Mouse (Mus musculus) MEL (cell line): ENCODE measurements around the gene Ccer1. TPM values are rescaled to one million over a fixed set of nuclear protein-coding genes. Genes with fewer than 3 reads are reported as not detected.

Source experiments
- DNase-seq: peaks from one replicate; pipeline ENCODE4 v3.0.0; 2011; ENCODE audit warnings: low read depth, low spot score
- H3K27ac ChIP-seq: 2 replicates; pipeline ENCODE4 v1.5.1; 2012; ENCODE audit warnings: low read depth, mild to moderate bottlenecking, control low read depth, low read length, moderate library complexity; ENCODE audit not compliant: control insufficient read depth
- H3K27me3 ChIP-seq, 2 experiments: fragments of 150-350 bp in 1 of 2; sonication (generic) in 1 of 2; 2 replicates each; pipeline ENCODE4 v1.6.1; 2012; ENCODE audit warnings: low read length in 2 of 2, mild to moderate bottlenecking in 2 of 2, improper control_type of control experiment in 1 of 2, moderate library complexity in 1 of 2; ENCODE audit not compliant: insufficient read depth in 2 of 2, control insufficient read depth in 1 of 2
- H3K36me3 ChIP-seq, 2 experiments: 2 replicates each; pipeline ENCODE4 v1.6.1; 2012 to 2014; ENCODE audit warnings: low read length in 2 of 2, improper control_type of control experiment in 1 of 2, inconsistent platforms in 1 of 2, mild to moderate bottlenecking in 1 of 2; ENCODE audit not compliant: insufficient read depth in 2 of 2, control insufficient read depth in 1 of 2
- H3K4me1 ChIP-seq, 2 experiments: fragments of 150-350 bp in 1 of 2; sonication (generic) in 1 of 2; 2 replicates each; pipeline ENCODE4 v1.6.1; 2012; ENCODE audit warnings: low read length in 2 of 2, improper control_type of control experiment in 1 of 2, mild to moderate bottlenecking in 1 of 2; ENCODE audit not compliant: insufficient read depth in 2 of 2, control insufficient read depth in 1 of 2
- H3K4me3 ChIP-seq, 2 experiments: fragments of 150-350 bp in 1 of 2; sonication (generic) in 1 of 2; 2 replicates each; pipeline ENCODE4 v1.5.1; 2012; ENCODE audit warnings: low read depth in 2 of 2, low read length in 2 of 2, mild to moderate bottlenecking in 2 of 2, moderate library complexity in 2 of 2, control low read depth in 1 of 2, improper control_type of control experiment in 1 of 2; ENCODE audit not compliant: control insufficient read depth in 1 of 2, insufficient read depth in 1 of 2
- H3K79me2 ChIP-seq: 2 replicates; pipeline ENCODE4 v1.6.1; 2012; ENCODE audit warnings: mild to moderate bottlenecking, low read length, moderate library complexity; ENCODE audit not compliant: control insufficient read depth, poor library complexity, insufficient read depth
- H3K9ac ChIP-seq: 2 replicates; pipeline ENCODE4 v1.6.1; 2012; ENCODE audit warnings: low read depth, mild to moderate bottlenecking, control low read depth, low read length, moderate library complexity; ENCODE audit not compliant: control insufficient read depth, poor library complexity, severe bottlenecking
- H3K9me3 ChIP-seq: fragments of 150-350 bp; sonication (generic); replicated peaks from 2 replicates; pipeline ENCODE4 v1.6.1; 2012; ENCODE audit warnings: mild to moderate bottlenecking, low read length, improper control_type of control experiment, moderate library complexity; ENCODE audit not compliant: insufficient read depth
- CHD1 ChIP-seq: IDR thresholded peaks from 2 replicates; pipeline ENCODE4 v1.6.1; 2012; ENCODE audit warnings: low read depth, mild to moderate bottlenecking, inconsistent platforms, low read length, improper control_type of control experiment
- ELF1 ChIP-seq: IDR thresholded peaks from 2 replicates; pipeline ENCODE4 v1.6.1; 2014; ENCODE audit warnings: low read depth, mild to moderate bottlenecking, inconsistent platforms, low read length, improper control_type of control experiment, moderate library complexity
- EP300 ChIP-seq, 2 experiments: IDR thresholded peaks; 2 replicates each; pipeline ENCODE4 v1.6.1; 2011; ENCODE audit warnings: improper control_type of control experiment in 2 of 2, low read length in 2 of 2, low read depth in 1 of 2, mild to moderate bottlenecking in 1 of 2
- GABPA ChIP-seq: IDR thresholded peaks from 2 replicates; pipeline ENCODE4 v1.6.1; 2012; ENCODE audit warnings: low read depth, mild to moderate bottlenecking, inconsistent platforms, low read length, improper control_type of control experiment, moderate library complexity
- GATA1 ChIP-seq: IDR thresholded peaks from 2 replicates; pipeline ENCODE4 v1.6.1; 2011; ENCODE audit warnings: low read depth, low read length, improper control_type of control experiment
- KAT2A ChIP-seq: conservative IDR thresholded peaks from 2 replicates; pipeline ENCODE4 v1.6.1; 2012; ENCODE audit warnings: low read depth, low read length, improper control_type of control experiment, inconsistent platforms
- MAX ChIP-seq: IDR thresholded peaks from 2 replicates; pipeline ENCODE4 v1.6.1; 2011; ENCODE audit warnings: low read length, improper control_type of control experiment
- POLR2AphosphoS2 ChIP-seq: IDR thresholded peaks from 2 replicates; pipeline ENCODE4 v1.6.1; 2011; ENCODE audit warnings: low read length, improper control_type of control experiment
- POLR2AphosphoS5 ChIP-seq: IDR thresholded peaks from 2 replicates; pipeline ENCODE4 v1.6.1; 2012; ENCODE audit warnings: low read depth, borderline replicate concordance, mild to moderate bottlenecking, inconsistent platforms, low read length, moderate library complexity, mixed read lengths
- RCOR1 ChIP-seq: IDR thresholded peaks from 2 replicates; pipeline ENCODE4 v1.6.1; 2012; ENCODE audit warnings: low read depth, mild to moderate bottlenecking, inconsistent platforms, low read length, improper control_type of control experiment
- TBP ChIP-seq: IDR thresholded peaks from 2 replicates; pipeline ENCODE4 v1.8.0; 2011; ENCODE audit warnings: low read depth, low read length, improper control_type of control experiment
- TCF12 ChIP-seq: IDR thresholded peaks from 2 replicates; pipeline ENCODE4 v1.6.1; 2014; ENCODE audit warnings: low read depth, mild to moderate bottlenecking, inconsistent platforms, low read length, improper control_type of control experiment, moderate library complexity
- UBTF ChIP-seq: IDR thresholded peaks from 2 replicates; pipeline ENCODE4 v1.6.1; 2012; ENCODE audit warnings: low read depth, mild to moderate bottlenecking, inconsistent platforms, low read length, improper control_type of control experiment, moderate library complexity, borderline replicate concordance; ENCODE audit not compliant: insufficient read depth
- USF2 ChIP-seq, 2 experiments: IDR thresholded peaks; 2 replicates each; pipeline ENCODE4 v1.6.1; 2011 to 2012; ENCODE audit warnings: improper control_type of control experiment in 2 of 2, low read length in 2 of 2, borderline replicate concordance in 1 of 2, inconsistent platforms in 1 of 2, low read depth in 1 of 2, mild to moderate bottlenecking in 1 of 2; ENCODE audit not compliant: insufficient read depth in 1 of 2
- ZKSCAN1 ChIP-seq: IDR thresholded peaks from 2 replicates; pipeline ENCODE4 v1.6.1; 2012; ENCODE audit warnings: low read depth, mild to moderate bottlenecking, inconsistent platforms, low read length, improper control_type of control experiment, moderate library complexity
- ZMIZ1 ChIP-seq: IDR thresholded peaks from 2 replicates; pipeline ENCODE4 v1.6.1; 2012; ENCODE audit warnings: low read depth, mild to moderate bottlenecking, inconsistent platforms, low read length, improper control_type of control experiment, moderate library complexity
- polyA plus RNA-seq, 2 experiments: library from polyadenylated mRNA; stranded (reverse) in 1 of 2; unstranded in 1 of 2; fragments of >175 nt in 1 of 2; fragments of >200 nt in 1 of 2; gene quantifications; 2 replicates each; pipeline versions ENCODE4 v1.2.1 to v1.2.4; 2012; ENCODE audit warnings: low replicate concordance in 2 of 2, low read depth in 1 of 2; ENCODE audit not compliant: insufficient read length in 2 of 2, insufficient read depth in 1 of 2, missing spikeins in 1 of 2
- total RNA-seq: library from RNA; depleted of rRNA; stranded (reverse); fragments of 300-350 nt; gene quantifications from 2 replicates; pipeline ENCODE4 v1.2.3, GENCODE M21; 2012

Gene Ccer1
- total and polyA plus RNA-seq, 3 experiments = not detected

DNA sequence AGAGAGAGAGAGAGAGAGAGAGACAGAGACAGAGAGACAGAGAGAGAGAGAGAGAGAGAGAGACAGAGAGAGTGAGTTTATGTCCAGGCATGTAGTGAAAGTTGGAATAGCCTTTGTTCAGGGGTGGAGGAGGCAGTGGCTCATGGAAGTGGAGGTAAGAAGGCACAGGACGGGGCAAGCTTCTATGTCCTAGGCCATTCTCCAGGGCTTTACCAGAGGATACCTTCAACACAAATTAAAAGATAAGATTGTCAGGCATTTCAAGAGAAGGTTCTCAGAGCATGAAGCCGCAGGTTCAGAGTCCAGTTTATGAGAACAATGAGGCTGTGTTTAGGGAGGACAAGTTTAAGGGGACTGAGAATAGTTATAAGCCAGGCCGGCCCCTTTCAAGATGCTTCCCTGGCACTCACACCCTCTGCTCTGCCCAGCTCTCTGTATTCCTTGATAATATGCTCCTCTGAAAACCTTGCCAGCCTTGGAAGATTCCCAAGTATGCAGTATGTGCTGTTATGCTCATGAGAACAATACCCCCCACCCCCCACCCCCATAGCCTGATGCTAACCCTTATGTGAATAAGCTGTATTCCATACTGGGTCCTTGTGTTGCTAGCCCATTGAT lies 22.5 kb downstream of the Ccer1 start:
- Histone ChIP-seq H3K36me3 (no peaks in the 10 kb centered on the region), H3K27ac (no peak overlapping the region)

DNA sequence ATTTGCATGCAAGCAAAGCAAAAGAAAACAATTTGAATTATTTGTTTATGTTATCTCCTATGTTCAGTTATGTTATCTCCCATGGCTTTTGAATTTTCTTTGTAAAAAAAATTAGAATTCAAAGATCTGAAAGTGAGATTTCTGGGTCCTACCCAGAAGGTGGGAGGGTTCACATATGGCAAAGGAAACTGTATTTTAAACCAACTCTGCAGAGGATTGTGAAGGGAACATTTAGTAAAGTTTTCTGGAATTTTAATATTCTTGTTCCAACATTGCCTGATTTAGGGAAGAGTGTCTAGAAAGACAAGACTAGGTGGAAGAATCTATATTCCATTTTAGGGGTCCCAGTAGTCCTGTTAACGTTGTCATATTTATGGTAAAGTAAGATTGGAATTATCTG lies 24.4 kb downstream of the Ccer1 start:
- TF ChIP-seq USF2 (IDR thresholded peaks at IDR 0.05; ENCODE audit: borderline replicate concordance in 1 of 2, insufficient read depth in 1 of 2, low read depth in 1 of 2, low read length in 2 of 2) (no peak), UBTF (no peak), ZKSCAN1 (no peak), RCOR1 (no peak)
- DNase-seq = no peak
- H3K9me3 ChIP-seq = no peaks in the 10 kb centered on the region
- H3K27ac ChIP-seq = no peak overlapping the region
- H3K9ac ChIP-seq = no peak overlapping the region
- H3K36me3 ChIP-seq = no peaks in the 10 kb centered on the region
- no peaks in the 10 kb centered on the region for H3K27me3 ChIP-seq
- H3K4me1 ChIP-seq = no peaks in the 10 kb centered on the region
- H3K79me2 ChIP-seq = no peaks in the 10 kb centered on the region
- H3K4me3 ChIP-seq = no peak overlapping the region

More for the DNA sequence above, 22.5 kb downstream of the Ccer1 start:
- Histone ChIP-seq H3K9ac (no peak overlapping the region), H3K27me3 (no peaks in the 10 kb centered on the region), H3K4me3 (no peak overlapping the region), H3K9me3 (no peaks in the 10 kb centered on the region), H3K4me1 (no peaks in the 10 kb centered on the region), H3K79me2 (no peaks in the 10 kb centered on the region)
- TF ChIP-seq TBP = no peak
- TF ChIP-seq POLR2AphosphoS5 = no peak
- TF ChIP-seq MAX = no peak
- no peak for TF ChIP-seq ELF1
- no peak for TF ChIP-seq ZMIZ1
- TF ChIP-seq POLR2AphosphoS2 = no peak
- no peak for TF ChIP-seq GABPA
- TF ChIP-seq KAT2A = no peak
- no peak for TF ChIP-seq GATA1
- no peak for TF ChIP-seq CHD1
- TF ChIP-seq EP300 (IDR thresholded peaks at IDR 0.05; ENCODE audit: low read depth in 1 of 2, low read length in 2 of 2) = no peak
- TF ChIP-seq TCF12 = no peak
- no peak for DNase-seq
